ENCODE assay signal across 18 mouse cellular contexts in the genomic region with DNA sequence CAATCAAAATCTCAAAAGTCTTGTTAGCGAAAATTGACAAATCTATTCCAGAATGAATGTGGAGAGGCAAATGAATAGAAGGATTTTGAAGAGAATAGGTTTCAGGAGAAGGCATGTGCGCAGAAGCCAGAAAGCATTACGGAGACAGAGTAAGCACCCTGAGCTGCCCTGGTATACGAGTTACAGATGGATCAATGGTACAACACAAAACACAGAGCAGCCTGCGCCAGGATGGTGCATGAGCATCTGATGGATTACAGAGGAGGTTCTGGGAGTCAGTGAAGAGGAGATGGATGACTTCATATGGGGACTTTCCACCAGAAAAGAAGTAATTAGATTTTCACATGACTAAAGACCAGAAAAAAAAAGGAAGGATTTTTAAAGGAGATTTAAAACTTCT.
"Had no signal": no experiment of that assay in that cellular context is flagged by ENCODE, and none has a peak within 500 bp of the region (broad histone marks: within the 10 kb centered on the region; RNA-seq: fewer than 3 reads in every experiment).

No protein-coding gene starts in this region.

- H3K4me3 ChIP-seq: midbrain, embryonic 10.5 days; midbrain, embryonic 13.5 days; midbrain, embryonic 15.5 days; myocyte; neural tube, embryonic 13.5 days; neural tube, embryonic 15.5 days had no signal

- DNase-seq: lung, adult 18-20 months; lung, embryonic 14.5 days; lung, postnatal 10 days; lung, postnatal 4 days; retina, postnatal 1 day; right cerebral cortex, adult 18-20 months; right cerebral cortex, postnatal 25 days; right cerebral cortex, postnatal 4 days; spleen, adult 18-20 months; thymus, adult 18-20 months; thymus, postnatal 14 days; thymus, postnatal 36 days had no signal

- H3K27ac ChIP-seq: midbrain, embryonic 10.5 days; midbrain, embryonic 13.5 days; midbrain, embryonic 15.5 days; neural tube, embryonic 13.5 days; neural tube, embryonic 15.5 days had no signal
